In genomic region chr19:8740603-8741002, GRCm38 (mm10) we compare ENCODE assay signal across 8 mouse cellular contexts. TPM values are rescaled to one million over a fixed set of nuclear protein-coding genes. Genes with fewer than 3 reads are reported as not detected.
DNase-seq lines count a peak whose midpoint lies in the region; ATAC-seq and TF ChIP-seq lines count a peak whose summit lies in the region.

TSS of gene 1700092M07Rik (plus strand) at chr19:8740718.

- no peaks in the 10 kb centered on the region for H3K27me3 ChIP-seq in hindbrain, embryonic 11.5 days (ENCODE audit: control insufficient read depth, insufficient read depth, low read length)
- no peaks in the 10 kb centered on the region for H3K27me3 ChIP-seq in midbrain, embryonic 11.5 days (ENCODE audit: control insufficient read depth, insufficient read depth, low read length)

- no peak for DNase-seq in layer of hippocampus, adult 2 months (ENCODE audit: low spot score in 2 of 2)
- no peak for DNase-seq in layer of hippocampus, adult 11-12 months (ENCODE audit: low spot score)
- no peak for DNase-seq in hindbrain, embryonic 11.5 days (ENCODE audit: low spot score)
- DNase-seq in midbrain, embryonic 11.5 days (ENCODE audit: low spot score, missing footprints) = peak; percentile 84
- DNase-seq in right cerebral cortex, adult 2 months (ENCODE audit: low spot score in 2 of 2) = no peak
- no peak for DNase-seq in B cell, adult 2 months
- no peak for DNase-seq in adrenal gland, postnatal 25 days

- peaks cover 5% of the 10 kb centered on the region; the same call in 1 of the 2 replicates for H3K4me1 ChIP-seq in cortical plate, adult 2 months (ENCODE audit: control insufficient read depth, insufficient read depth, low read length)
- H3K4me1 ChIP-seq in hindbrain, embryonic 11.5 days (replicated peaks; ENCODE audit: control insufficient read depth, insufficient read depth, low read length) = 0 out of 2 replicates have a peak, but pooled peaks cover 6% of the 10 kb centered on the region
- peaks cover 14% of the 10 kb centered on the region for H3K4me1 ChIP-seq in midbrain, embryonic 11.5 days (ENCODE audit: control insufficient read depth, insufficient read depth, low read length)

- TF ChIP-seq CTCF in layer of hippocampus, adult 2 months (conservative IDR thresholded peaks at IDR 0.05) = no peak
- TF ChIP-seq CTCF in cortical plate, adult 2 months (IDR thresholded peaks at IDR 0.05; ENCODE audit: extremely low read depth, insufficient read depth, low read length) = no peak

- TF ChIP-seq POLR2A in cortical plate, adult 2 months (IDR thresholded peaks at IDR 0.05; ENCODE audit: extremely low read depth, insufficient read depth, low read length) = no peak

- peak within 1 kb of the TSS; percentile 97 for H3K4me3 ChIP-seq in layer of hippocampus, adult 2 months
- H3K4me3 ChIP-seq in cortical plate, adult 2 months (ENCODE audit: insufficient read depth, low read length) = peak within 1 kb of the TSS; percentile 53
- H3K4me3 ChIP-seq in hindbrain, embryonic 11.5 days (ENCODE audit: low read depth, low read length) = peak within 1 kb of the TSS; percentile 47
- H3K4me3 ChIP-seq in midbrain, embryonic 11.5 days (ENCODE audit: low read depth, low read length) = peak within 1 kb of the TSS; percentile 57

- no peaks in the 10 kb centered on the region for H3K9me3 ChIP-seq in hindbrain, embryonic 11.5 days (ENCODE audit: control insufficient read depth, low read length)
- no peaks in the 10 kb centered on the region for H3K9me3 ChIP-seq in midbrain, embryonic 11.5 days (ENCODE audit: control insufficient read depth, low read length)

- no peaks in the 10 kb centered on the region for H3K36me3 ChIP-seq in hindbrain, embryonic 11.5 days (ENCODE audit: control insufficient read depth, insufficient read depth, low read length)
- peaks cover 11% of the 10 kb centered on the region; the same call in 1 of the 2 replicates for H3K36me3 ChIP-seq in midbrain, embryonic 11.5 days (ENCODE audit: control insufficient read depth, insufficient read depth, low read length)

- peak within 1 kb of the TSS; percentile 43 for H3K9ac ChIP-seq in hindbrain, embryonic 11.5 days (ENCODE audit: low read depth, low read length)
- peak within 1 kb of the TSS; percentile 78 for H3K9ac ChIP-seq in midbrain, embryonic 11.5 days (ENCODE audit: low read length)

- peak within 1 kb of the TSS; percentile 27 for H3K4me2 ChIP-seq in hindbrain, embryonic 11.5 days (replicated peaks; ENCODE audit: low read depth, low read length)
- H3K4me2 ChIP-seq in midbrain, embryonic 11.5 days = peak within 1 kb of the TSS; percentile 35

- 68% methylated on average over 14 of the region's 14 CpGs for WGBS in hindbrain, embryonic 11.5 days
- WGBS in midbrain, embryonic 11.5 days = 70% methylated on average over 14 of the region's 14 CpGs

- ATAC-seq in hindbrain, embryonic 11.5 days (ENCODE audit: low FRiP score) = no peak
- no peak for ATAC-seq in midbrain, embryonic 11.5 days (ENCODE audit: low FRiP score)

- peak within 1 kb of the TSS; percentile 96 for H3K27ac ChIP-seq in layer of hippocampus, adult 2 months
- H3K27ac ChIP-seq in cortical plate, adult 2 months (ENCODE audit: insufficient read depth, low read length) = peak within 1 kb of the TSS; percentile 93
- peak within 1 kb of the TSS; percentile 86 for H3K27ac ChIP-seq in hindbrain, embryonic 11.5 days (ENCODE audit: low read depth, low read length)
- H3K27ac ChIP-seq in midbrain, embryonic 11.5 days (ENCODE audit: low read depth, low read length) = peak within 1 kb of the TSS; percentile 80; the same call in 1 of the 2 replicates

RNA-seq across cellular contexts. Expression of gene 1700092M07Rik, which starts in this region (rescaled TPM):
- 1 to 10 TPM; 1.5 to 3.4 TPM for total RNA-seq in layer of hippocampus, adult 2 months (2021)
- polyA plus RNA-seq in cortical plate, adult 2 months (2012; rRNA removed) = 0.59 TPM in 1 of 2 replicates, not detected in the other
- 1.6 and 2.6 TPM in 2 replicates for polyA plus RNA-seq in hindbrain, embryonic 11.5 days (2014; fragmentation: Nextera tagmentation; extraction: Ambion mirVana)
- polyA plus RNA-seq in midbrain, embryonic 11.5 days (2014; fragmentation: Nextera tagmentation; extraction: Ambion mirVana) = 1.5 and 2.7 TPM in 2 replicates
- 2.6 and 2.8 TPM in 2 replicates for total RNA-seq in adrenal gland, postnatal 25 days (2021)

Comparison
In these comparisons a context has a peak if more than half of its experiments do, and no peak if none do; other contexts are left out.
1. H3K4me3 ChIP-seq: peak in every context shown above with its lines; median percentile 97 in layer of hippocampus, adult 2 months; 57 in midbrain, embryonic 11.5 days; 53 in cortical plate, adult 2 months; 47 in hindbrain, embryonic 11.5 days.